1 mouse cellular context compared by ENCODE assay signal in the genomic region with DNA sequence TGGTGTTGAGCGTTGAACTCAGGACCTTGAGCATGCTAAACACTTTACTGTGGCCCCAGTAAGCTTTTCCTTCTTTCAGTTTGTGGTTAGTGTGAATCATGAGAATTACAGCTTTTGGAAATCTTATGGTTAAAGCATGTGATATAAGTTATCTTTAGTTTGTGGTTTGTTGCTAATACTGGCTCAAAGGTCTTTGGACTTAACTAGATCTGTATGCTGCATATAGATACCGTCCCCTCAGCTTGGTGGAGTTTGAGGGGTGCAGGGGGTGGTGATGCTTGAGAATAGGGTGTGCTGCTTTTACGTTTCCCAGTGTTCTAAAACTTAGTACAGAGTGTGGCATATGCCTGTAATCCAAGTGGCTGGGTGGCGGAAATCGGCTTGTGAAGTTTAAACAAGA.
TF ChIP-seq lines count a peak whose summit lies in the region.

No protein-coding gene starts in this region.

TF ChIP-seq in MEL, 35 proteins besides CTCF, POLR2A, EP300 and RAD21 (continued from another document):
- TF ChIP-seq TCF12 (IDR thresholded peaks at IDR 0.05; ENCODE audit: low read depth, low read length): peak; percentile 92
- peak; percentile 46; the same call in 1 of the 2 replicates for TF ChIP-seq HCFC1 (IDR thresholded peaks at IDR 0.05; ENCODE audit: low read depth, low read length)
- no peak for TF ChIP-seq CHD2 (IDR thresholded peaks at IDR 0.05; ENCODE audit: low read length)
- TF ChIP-seq ZNF384 (IDR thresholded peaks at IDR 0.05; ENCODE audit: low read depth, low read length): 0 out of 2 replicates have a peak, but pooled peaks have one; percentile 16
- TF ChIP-seq UBTF (IDR thresholded peaks at IDR 0.05; ENCODE audit: borderline replicate concordance, insufficient read depth, low read depth, low read length): no peak
- TF ChIP-seq NRF1 (IDR thresholded peaks at IDR 0.05; ENCODE audit: insufficient read depth, low read depth, low read length, poor library complexity, severe bottlenecking): no peak
- TF ChIP-seq TAL1 (IDR thresholded peaks at IDR 0.05; ENCODE audit: low read length): peak; percentile 70
- peak; percentile 87; the same call in 1 of the 2 replicates for TF ChIP-seq BHLHE40 (IDR thresholded peaks at IDR 0.05; ENCODE audit: borderline replicate concordance, low read depth, low read length)
- peak; percentile 96 for TF ChIP-seq GATA1 (IDR thresholded peaks at IDR 0.05; ENCODE audit: low read depth, low read length)
- TF ChIP-seq POLR2AphosphoS2 (IDR thresholded peaks at IDR 0.05; ENCODE audit: low read length): no peak
- peak; percentile 100 for TF ChIP-seq RCOR1 (IDR thresholded peaks at IDR 0.05; ENCODE audit: low read depth, low read length)
- TF ChIP-seq CHD1 (IDR thresholded peaks at IDR 0.05; ENCODE audit: low read depth, low read length): no peak
- TF ChIP-seq NELFE (IDR thresholded peaks at IDR 0.05; ENCODE audit: low read depth, low read length): no peak
- peak; percentile 80 for TF ChIP-seq MXI1 (IDR thresholded peaks at IDR 0.05; ENCODE audit: low read depth, low read length)
- peak; percentile 77 for TF ChIP-seq MYB (IDR thresholded peaks at IDR 0.05; ENCODE audit: low read depth, low read length)
- 0 out of 2 replicates have a peak, but pooled peaks have one; percentile 33 for TF ChIP-seq MAZ (IDR thresholded peaks at IDR 0.05; ENCODE audit: low read depth, low read length)
- no peak; the same call in 1 of the 2 replicates for TF ChIP-seq MEF2A (IDR thresholded peaks at IDR 0.05; ENCODE audit: extremely low read depth, insufficient replicate concordance, low read depth, low read length, poor library complexity, severe bottlenecking)
- no peak for TF ChIP-seq TBP (IDR thresholded peaks at IDR 0.05; ENCODE audit: low read depth, low read length)
- no peak for TF ChIP-seq E2F4 (IDR thresholded peaks at IDR 0.05; ENCODE audit: borderline replicate concordance, low read depth, low read length)
- peak; percentile 59; the same call in 1 of the 2 replicates for TF ChIP-seq USF1 (IDR thresholded peaks at IDR 0.05; ENCODE audit: low read depth, low read length)
- TF ChIP-seq JUND (IDR thresholded peaks at IDR 0.05; ENCODE audit: low read depth, low read length): 0 out of 2 replicates have a peak, but pooled peaks have one; percentile 12
- TF ChIP-seq POLR2AphosphoS5 (IDR thresholded peaks at IDR 0.05; ENCODE audit: borderline replicate concordance, low read depth, low read length): no peak
- no peak for TF ChIP-seq KAT2A (conservative IDR thresholded peaks at IDR 0.05; ENCODE audit: low read depth, low read length)
- no peak for TF ChIP-seq ZMIZ1 (IDR thresholded peaks at IDR 0.05; ENCODE audit: low read depth, low read length)
- no peak for TF ChIP-seq MAX (IDR thresholded peaks at IDR 0.05; ENCODE audit: low read length)
- TF ChIP-seq ZC3H11A (IDR thresholded peaks at IDR 0.05; ENCODE audit: low read depth, low read length): no peak
